Mouse (Mus musculus): Measurements from ENCODE around the gene Hnf1a. TPM values are rescaled to one million over a fixed set of nuclear protein-coding genes. Genes with fewer than 3 reads are reported as not detected.
A peak's percentile ranks its signal among the peaks of the same experiment; 100 is the strongest.

The Hnf1a gene
- polyA plus RNA-seq, 1 experiment from 2014 or later: not detected

DNA sequence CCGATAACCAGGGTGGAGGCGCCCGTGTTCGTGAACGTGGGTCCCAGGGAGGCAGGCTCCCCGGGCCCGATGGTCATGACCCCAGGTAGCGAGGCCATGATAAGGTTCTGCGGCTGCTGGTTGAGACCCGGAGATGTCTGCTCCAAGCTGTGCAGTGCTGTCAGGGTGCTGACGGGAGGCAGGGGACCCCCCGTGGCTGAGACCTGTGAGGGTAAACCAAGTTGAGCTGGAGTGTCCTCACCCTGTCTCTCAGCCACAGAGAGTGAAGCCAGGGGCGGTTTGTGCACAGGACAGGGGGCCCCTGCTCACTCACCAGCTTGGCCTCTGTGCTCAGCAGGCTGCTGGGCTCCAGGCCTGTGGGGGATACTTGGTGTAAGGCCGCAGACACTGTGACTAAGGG is 17.6 kb downstream of the Hnf1a start:
- H3K4me2 ChIP-seq (ENCODE audit: low read length): no peak overlapping the region

DNA sequence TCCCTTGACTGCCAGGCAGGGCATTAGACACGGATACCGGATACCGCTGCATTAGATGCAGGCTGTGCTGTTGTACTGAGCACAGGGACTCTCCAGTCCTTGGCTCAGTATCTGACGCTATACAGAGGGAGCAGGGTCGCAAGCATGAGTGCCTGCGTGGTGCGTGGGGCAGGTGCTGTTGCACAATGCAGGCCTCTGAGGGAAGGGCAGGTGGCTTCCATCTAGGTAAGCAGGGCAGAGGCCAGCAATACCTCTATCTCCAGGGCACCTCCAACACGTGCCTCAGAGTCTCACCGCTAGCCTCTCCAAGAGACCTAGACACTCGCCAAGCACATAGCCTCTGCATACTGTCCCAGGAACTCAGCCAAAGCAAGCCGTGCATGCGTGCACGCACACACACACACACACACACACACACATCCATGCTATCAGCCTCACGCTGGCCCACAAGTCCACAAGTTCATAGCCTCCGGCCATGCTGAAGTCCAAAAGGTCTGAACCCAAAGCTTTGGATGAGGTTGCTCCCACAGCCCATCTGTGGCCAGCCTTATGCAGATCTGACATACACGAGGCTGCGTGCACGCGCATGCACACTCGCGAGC is 19.5 kb downstream of the Hnf1a start:
- Histone ChIP-seq H3K9me3 (ENCODE audit: control insufficient read depth, low read length) (no peaks in the 10 kb centered on the region), H3K27me3 (ENCODE audit: control insufficient read depth, insufficient read depth, low read length) (no peaks in the 10 kb centered on the region), H3K4me1 (ENCODE audit: control insufficient read depth in 2 of 2, insufficient read depth in 2 of 2, low read length in 2 of 2) (peaks cover 2 to 7% of the 10 kb centered on the region in 2 experiments; a peak in 2 of 4 replicates), H3K36me3 (ENCODE audit: control insufficient read depth, insufficient read depth, low read length) (peaks cover 27% of the 10 kb centered on the region), H3K27ac (replicated peaks in 1 of 2; ENCODE audit: control insufficient read depth in 1 of 2, insufficient read depth in 1 of 2, low read depth in 2 of 2, low read length in 2 of 2) (no peak overlapping the region), H3K9ac (ENCODE audit: low read length) (no peak overlapping the region), H3K4me2 (ENCODE audit: low read length) (no peak overlapping the region), H3K4me3 (ENCODE audit: control insufficient read depth in 1 of 2, insufficient read depth in 1 of 2, low read depth in 1 of 2, low read length in 2 of 2) (no peak overlapping the region)
- WGBS: 78% methylated on average over 21 of the region's 21 CpGs
- no peak for ATAC-seq (ENCODE audit: insufficient number of reproducible peaks, insufficient read depth, low FRiP score, low read depth)

More for the DNA sequence above, 17.6 kb downstream of the Hnf1a start:
- H3K9me3 ChIP-seq (ENCODE audit: control insufficient read depth, low read length): no peaks in the 10 kb centered on the region
- H3K36me3 ChIP-seq (ENCODE audit: control insufficient read depth, insufficient read depth, low read length): peaks cover 8% of the 10 kb centered on the region
- H3K4me1 ChIP-seq (ENCODE audit: control insufficient read depth in 2 of 2, insufficient read depth in 2 of 2, low read length in 2 of 2): peaks cover 2 to 7% of the 10 kb centered on the region in 2 experiments; a peak in 2 of 4 replicates
- no peak for ATAC-seq (ENCODE audit: insufficient number of reproducible peaks, insufficient read depth, low FRiP score, low read depth)
- 71% methylated on average over 14 of the region's 14 CpGs for WGBS
- H3K9ac ChIP-seq (ENCODE audit: low read length): no peak overlapping the region
- H3K27ac ChIP-seq (replicated peaks in 1 of 2; ENCODE audit: control insufficient read depth in 1 of 2, insufficient read depth in 1 of 2, low read depth in 2 of 2, low read length in 2 of 2): no peak overlapping the region
- H3K4me3 ChIP-seq (ENCODE audit: control insufficient read depth in 1 of 2, insufficient read depth in 1 of 2, low read depth in 1 of 2, low read length in 2 of 2): no peak overlapping the region
- no peaks in the 10 kb centered on the region for H3K27me3 ChIP-seq (ENCODE audit: control insufficient read depth, insufficient read depth, low read length)

DNA sequence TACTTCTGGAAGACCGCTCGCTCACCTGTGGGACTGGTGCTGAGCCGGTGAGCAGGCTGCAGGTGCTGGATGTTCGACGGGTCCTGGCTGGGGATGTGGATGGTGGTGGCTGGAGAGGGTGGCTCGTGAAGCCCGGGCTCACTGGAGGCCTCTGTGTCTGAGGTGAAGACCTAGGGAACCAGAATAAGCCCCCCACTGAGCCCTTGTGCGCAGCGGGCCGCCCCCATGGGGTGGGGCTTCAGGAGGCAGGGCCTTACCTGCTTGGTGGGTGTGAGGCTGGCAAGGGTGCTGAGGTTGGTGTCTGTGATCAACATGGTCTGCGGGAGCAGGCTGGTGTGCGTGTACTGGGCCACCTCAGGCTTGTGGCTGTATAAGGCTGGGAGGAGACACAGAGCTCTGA is 20.2 kb downstream of the Hnf1a start:
- Histone ChIP-seq H3K4me2 (ENCODE audit: low read length) (no peak overlapping the region), H3K27ac (replicated peaks in 1 of 2; ENCODE audit: control insufficient read depth in 1 of 2, insufficient read depth in 1 of 2, low read depth in 2 of 2, low read length in 2 of 2) (no peak overlapping the region), H3K4me3 (ENCODE audit: control insufficient read depth in 1 of 2, insufficient read depth in 1 of 2, low read depth in 1 of 2, low read length in 2 of 2) (no peak overlapping the region), H3K27me3 (ENCODE audit: control insufficient read depth, insufficient read depth, low read length) (no peaks in the 10 kb centered on the region), H3K4me1 (ENCODE audit: control insufficient read depth in 2 of 2, insufficient read depth in 2 of 2, low read length in 2 of 2) (peaks cover 2 to 7% of the 10 kb centered on the region in 2 experiments; a peak in 2 of 4 replicates), H3K9ac (ENCODE audit: low read length) (no peak overlapping the region), H3K9me3 (ENCODE audit: control insufficient read depth, low read length) (no peaks in the 10 kb centered on the region), H3K36me3 (ENCODE audit: control insufficient read depth, insufficient read depth, low read length) (peaks cover 34% of the 10 kb centered on the region)
- 68% methylated on average over 12 of the region's 12 CpGs for WGBS
- no peak for ATAC-seq (ENCODE audit: insufficient number of reproducible peaks, insufficient read depth, low FRiP score, low read depth)

DNA sequence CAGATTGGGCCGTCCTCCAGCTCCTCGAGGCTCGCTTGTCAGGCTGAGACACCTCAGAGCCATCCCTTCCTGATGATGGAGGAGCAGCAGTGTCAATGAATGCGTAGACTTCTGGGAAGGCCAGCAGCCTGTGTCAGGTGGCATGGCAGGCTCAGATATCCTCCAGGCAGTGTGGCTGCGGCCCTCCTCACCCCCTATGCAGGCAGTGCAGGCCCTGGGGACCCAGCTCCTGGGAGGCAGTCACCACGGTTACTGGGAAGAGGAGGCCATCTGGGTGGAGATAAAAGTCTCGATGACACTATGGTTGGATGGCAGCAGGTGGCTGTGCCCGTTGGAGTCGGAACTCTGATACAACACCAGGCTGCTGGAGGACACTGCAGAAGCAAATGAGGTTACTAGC is 21.1 kb downstream of the Hnf1a start:
- WGBS: 86% methylated on average over 9 of the region's 9 CpGs
- Histone ChIP-seq H3K9me3 (ENCODE audit: control insufficient read depth, low read length) (no peaks in the 10 kb centered on the region), H3K4me3 (ENCODE audit: control insufficient read depth in 1 of 2, insufficient read depth in 1 of 2, low read depth in 1 of 2, low read length in 2 of 2) (no peak overlapping the region), H3K27me3 (ENCODE audit: control insufficient read depth, insufficient read depth, low read length) (no peaks in the 10 kb centered on the region), H3K9ac (ENCODE audit: low read length) (no peak overlapping the region), H3K27ac (replicated peaks in 1 of 2; ENCODE audit: control insufficient read depth in 1 of 2, insufficient read depth in 1 of 2, low read depth in 2 of 2, low read length in 2 of 2) (no peak overlapping the region), H3K36me3 (ENCODE audit: control insufficient read depth, insufficient read depth, low read length) (peaks cover 36% of the 10 kb centered on the region), H3K4me2 (ENCODE audit: low read length) (no peak overlapping the region), H3K4me1 (ENCODE audit: control insufficient read depth in 2 of 2, insufficient read depth in 2 of 2, low read length in 2 of 2) (peaks cover 2 to 7% of the 10 kb centered on the region in 2 experiments; a peak in 2 of 4 replicates)
- ATAC-seq (ENCODE audit: insufficient number of reproducible peaks, insufficient read depth, low FRiP score, low read depth): no peak

DNA sequence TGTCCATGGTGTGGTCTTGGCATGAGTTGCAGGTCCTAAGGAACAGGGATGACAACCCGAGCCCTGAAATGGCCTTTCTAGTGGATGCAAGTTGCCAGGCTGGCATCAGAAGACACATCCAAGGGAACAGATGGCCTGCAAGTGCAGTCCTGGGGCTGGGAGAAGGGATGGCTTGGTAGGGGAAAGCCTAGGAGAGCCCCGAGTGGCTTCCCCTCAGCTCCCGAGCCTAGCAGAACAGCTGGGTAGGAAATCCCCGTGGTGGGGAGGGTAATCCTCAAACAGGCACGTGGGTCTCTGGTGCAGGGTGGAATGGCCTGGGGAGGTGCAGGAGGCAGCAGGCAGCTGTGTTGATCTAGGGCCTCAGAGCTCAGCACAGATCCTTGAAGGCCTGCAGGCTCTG is 21.6 kb downstream of the Hnf1a start:
- ATAC-seq (ENCODE audit: insufficient number of reproducible peaks, insufficient read depth, low FRiP score, low read depth): no peak
- WGBS: 63% methylated on average over 5 of the region's 5 CpGs
- 0 out of 4 replicates have a peak overlapping the region, but pooled peaks of 1 of the 2 experiments have one; percentile 24 for H3K27ac ChIP-seq (replicated peaks in 1 of 2; ENCODE audit: control insufficient read depth in 1 of 2, insufficient read depth in 1 of 2, low read depth in 2 of 2, low read length in 2 of 2)
- no peak overlapping the region for H3K9ac ChIP-seq (ENCODE audit: low read length)
- H3K9me3 ChIP-seq (ENCODE audit: control insufficient read depth, low read length): no peaks in the 10 kb centered on the region
- H3K4me2 ChIP-seq (ENCODE audit: low read length): no peak overlapping the region
- H3K4me3 ChIP-seq (ENCODE audit: control insufficient read depth in 1 of 2, insufficient read depth in 1 of 2, low read depth in 1 of 2, low read length in 2 of 2): no peak overlapping the region
- H3K4me1 ChIP-seq (ENCODE audit: control insufficient read depth in 2 of 2, insufficient read depth in 2 of 2, low read length in 2 of 2): peaks cover 2 to 7% of the 10 kb centered on the region in 2 experiments; a peak in 2 of 4 replicates
- peaks cover 36% of the 10 kb centered on the region for H3K36me3 ChIP-seq (ENCODE audit: control insufficient read depth, insufficient read depth, low read length)
- no peaks in the 10 kb centered on the region for H3K27me3 ChIP-seq (ENCODE audit: control insufficient read depth, insufficient read depth, low read length)

DNA sequence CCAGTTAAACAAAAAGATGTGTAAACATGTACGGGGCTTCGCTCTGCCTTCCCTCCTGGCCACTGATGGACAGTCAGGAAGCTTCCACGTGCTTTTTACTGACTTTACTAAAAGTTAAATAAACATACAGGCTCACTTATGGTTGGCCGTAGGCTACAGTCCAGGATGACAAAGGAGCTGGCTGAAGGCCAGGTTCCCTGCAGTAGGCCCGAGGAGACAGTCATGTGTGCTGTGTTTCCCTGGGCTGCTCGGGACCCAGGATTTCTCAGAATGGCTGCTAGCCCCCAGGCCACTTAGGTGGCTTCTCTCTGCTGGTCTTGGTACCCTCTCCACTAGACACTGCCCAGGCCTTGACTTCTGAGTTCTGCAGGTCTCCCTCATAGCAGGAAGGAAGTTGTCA is 22.0 kb downstream of the Hnf1a start:
- no peak overlapping the region for H3K4me2 ChIP-seq (ENCODE audit: low read length)
- no peak overlapping the region for H3K9ac ChIP-seq (ENCODE audit: low read length)
- peaks cover 36% of the 10 kb centered on the region for H3K36me3 ChIP-seq (ENCODE audit: control insufficient read depth, insufficient read depth, low read length)
- H3K9me3 ChIP-seq (ENCODE audit: control insufficient read depth, low read length): no peaks in the 10 kb centered on the region
- H3K27ac ChIP-seq (replicated peaks in 1 of 2; ENCODE audit: control insufficient read depth in 1 of 2, insufficient read depth in 1 of 2, low read depth in 2 of 2, low read length in 2 of 2): 0 out of 4 replicates have a peak overlapping the region, but pooled peaks of 1 of the 2 experiments have one; percentile 24
- ATAC-seq (ENCODE audit: insufficient number of reproducible peaks, insufficient read depth, low FRiP score, low read depth): peak; percentile 49
- peaks cover 2 to 7% of the 10 kb centered on the region in 2 experiments; a peak in 2 of 4 replicates for H3K4me1 ChIP-seq (ENCODE audit: control insufficient read depth in 2 of 2, insufficient read depth in 2 of 2, low read length in 2 of 2)
- 46% methylated on average over 6 of the region's 6 CpGs for WGBS
- H3K27me3 ChIP-seq (ENCODE audit: control insufficient read depth, insufficient read depth, low read length): no peaks in the 10 kb centered on the region
- no peak overlapping the region for H3K4me3 ChIP-seq (ENCODE audit: control insufficient read depth in 1 of 2, insufficient read depth in 1 of 2, low read depth in 1 of 2, low read length in 2 of 2)

DNA sequence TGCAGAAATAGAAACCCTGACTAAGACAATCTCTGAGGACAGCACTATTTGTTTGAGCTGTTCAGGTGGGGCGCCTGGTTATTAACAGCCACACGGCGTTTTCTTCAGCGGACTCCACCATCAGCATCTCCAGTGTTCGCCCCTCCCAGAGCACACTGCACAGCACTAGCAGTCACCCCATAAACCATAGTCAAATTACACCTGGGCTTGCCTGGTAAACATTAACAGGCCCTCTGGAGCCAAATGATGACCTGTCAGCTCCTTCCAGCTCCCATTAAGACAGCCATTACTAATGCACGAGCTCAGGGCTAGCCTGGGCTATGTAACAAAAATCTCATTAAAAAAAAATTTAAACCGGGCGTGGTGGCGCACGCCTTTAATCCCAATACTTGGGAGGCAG is 25.8 kb downstream of the Hnf1a start:
- ATAC-seq (ENCODE audit: insufficient number of reproducible peaks, insufficient read depth, low FRiP score, low read depth): no peak
- Histone ChIP-seq H3K4me2 (ENCODE audit: low read length) (no peak overlapping the region), H3K27ac (replicated peaks in 1 of 2; ENCODE audit: control insufficient read depth in 1 of 2, insufficient read depth in 1 of 2, low read depth in 2 of 2, low read length in 2 of 2) (no peak overlapping the region), H3K9me3 (ENCODE audit: control insufficient read depth, low read length) (no peaks in the 10 kb centered on the region), H3K27me3 (ENCODE audit: control insufficient read depth, insufficient read depth, low read length) (no peaks in the 10 kb centered on the region), H3K4me3 (ENCODE audit: control insufficient read depth in 1 of 2, insufficient read depth in 1 of 2, low read depth in 1 of 2, low read length in 2 of 2) (no peak overlapping the region), H3K36me3 (ENCODE audit: control insufficient read depth, insufficient read depth, low read length) (peaks cover 36% of the 10 kb centered on the region), H3K4me1 (ENCODE audit: control insufficient read depth in 2 of 2, insufficient read depth in 2 of 2, low read length in 2 of 2) (peaks cover 2 to 11% of the 10 kb centered on the region in 2 experiments; a peak in 3 of 4 replicates), H3K9ac (ENCODE audit: low read length) (no peak overlapping the region)
- WGBS: 93% methylated on average over 10 of the region's 10 CpGs

DNA sequence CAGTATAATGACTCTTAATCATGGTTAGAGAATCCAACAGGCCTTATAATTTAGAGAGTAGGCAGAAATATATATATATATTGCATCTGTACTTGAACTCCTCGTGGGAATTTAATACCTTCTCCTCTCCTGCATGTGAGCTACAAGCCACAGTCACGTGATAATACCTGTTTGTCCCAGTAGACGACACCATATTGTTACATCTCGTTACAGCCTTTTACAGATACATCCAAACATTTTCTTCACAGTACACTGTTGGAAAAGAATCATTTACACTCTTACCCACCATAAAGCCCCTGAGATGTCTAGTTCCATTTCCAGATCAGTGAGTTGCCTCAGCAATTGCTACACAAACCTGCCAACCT is 28.1 kb downstream of the Hnf1a start:
- peak overlapping the region; percentile 80 to 94 for H3K4me3 ChIP-seq (ENCODE audit: control insufficient read depth in 1 of 2, insufficient read depth in 1 of 2, low read depth in 1 of 2, low read length in 2 of 2)
- H3K36me3 ChIP-seq (ENCODE audit: control insufficient read depth, insufficient read depth, low read length): peaks cover 23% of the 10 kb centered on the region
- peaks cover 0 to 6% of the 10 kb centered on the region in 2 experiments; a peak in 1 of 4 replicates for H3K4me1 ChIP-seq (ENCODE audit: control insufficient read depth in 2 of 2, insufficient read depth in 2 of 2, low read length in 2 of 2)
- 52% methylated on average over 4 of the region's 4 CpGs for WGBS
- H3K27ac ChIP-seq (replicated peaks in 1 of 2; ENCODE audit: control insufficient read depth in 1 of 2, insufficient read depth in 1 of 2, low read depth in 2 of 2, low read length in 2 of 2): peak overlapping the region in 1 of 2 experiments; percentile 82; a peak in 1 of 4 replicates
- peak overlapping the region; percentile 91 for H3K4me2 ChIP-seq (ENCODE audit: low read length)
- peak overlapping the region; percentile 96 for H3K9ac ChIP-seq (ENCODE audit: low read length)
- no peaks in the 10 kb centered on the region for H3K9me3 ChIP-seq (ENCODE audit: control insufficient read depth, low read length)
- no peaks in the 10 kb centered on the region for H3K27me3 ChIP-seq (ENCODE audit: control insufficient read depth, insufficient read depth, low read length)
- ATAC-seq (ENCODE audit: insufficient number of reproducible peaks, insufficient read depth, low FRiP score, low read depth): no peak

Measured in heart, embryonic 14.5 days (tissue).